Mouse (Mus musculus) C2C12 (cell line): ENCODE measurements around the gene Tbc1d10b.

Source experiments
- CEBPB ChIP-seq: IDR thresholded peaks from one replicate; pipeline ENCODE4 v1.6.1; 2011; ENCODE audit warnings: low read depth, mild to moderate bottlenecking, control low read depth, moderate library complexity
- CTCF ChIP-seq: IDR thresholded peaks from one replicate; pipeline ENCODE4 v1.5.1; 2011; ENCODE audit not compliant: control insufficient read depth, insufficient read depth, insufficient read length
- MYOD1 ChIP-seq: IDR thresholded peaks from one replicate; pipeline ENCODE4 v1.6.1; 2011; ENCODE audit warnings: low read depth; ENCODE audit not compliant: control insufficient read depth, insufficient read length
- USF1 ChIP-seq: IDR thresholded peaks from one replicate; pipeline ENCODE4 v1.6.1; 2011; ENCODE audit warnings: low read depth, mild to moderate bottlenecking, control low read depth, moderate library complexity

DNA sequence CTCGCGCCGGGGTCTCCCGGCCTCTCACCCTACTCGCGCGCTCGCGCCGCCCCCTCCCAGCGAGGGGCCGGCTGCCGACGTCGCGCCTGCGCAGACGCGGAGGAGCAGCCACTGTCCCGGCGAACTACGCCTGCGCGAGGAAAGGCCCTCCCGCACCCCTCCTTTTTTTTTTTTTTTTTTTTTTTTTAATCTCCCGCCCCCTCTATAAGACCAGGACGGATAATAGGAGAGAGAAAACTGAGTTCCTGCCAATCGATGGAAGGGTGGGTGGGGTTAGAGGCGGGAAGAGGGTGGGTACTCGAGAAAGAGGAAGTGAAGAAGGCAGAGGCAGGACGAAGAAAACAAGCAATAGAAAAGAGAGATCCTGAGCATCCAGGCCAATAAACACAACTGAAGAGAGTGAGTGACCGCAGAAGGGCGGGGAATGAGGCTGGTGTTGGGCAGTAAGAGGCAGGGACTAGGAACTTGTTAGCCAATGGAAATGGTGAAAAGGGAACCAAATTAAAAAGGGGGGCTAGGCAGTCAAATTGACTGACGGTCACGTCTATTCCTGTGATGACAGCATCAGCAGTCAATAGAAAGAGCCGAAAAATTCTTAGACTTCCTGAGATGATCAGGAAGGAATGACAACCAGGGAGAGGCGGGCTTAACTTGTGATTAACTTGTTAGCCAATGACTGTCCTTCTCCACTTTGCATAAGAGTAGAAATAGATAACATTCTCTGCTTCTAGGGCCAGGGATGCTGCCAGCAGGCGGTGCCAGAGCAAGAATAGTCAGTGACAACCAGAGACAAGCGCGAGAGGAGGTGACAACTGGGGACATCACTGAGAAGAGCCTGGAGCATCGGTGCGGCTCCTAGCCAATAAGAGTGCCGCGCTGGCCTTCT lies 528 bp upstream of the Tbc1d10b start, which contains the start of gene Mylpf:
- TF ChIP-seq USF1 (no peak), CTCF (peak; percentile 11), CEBPB (no peak), MYOD1 (no peak)
